Mouse (Mus musculus) gastrocnemius, postnatal 25 days (tissue): ENCODE results near the gene Otud7a. TPM values are rescaled to one million over a fixed set of nuclear protein-coding genes. Genes with fewer than 3 reads are reported as not detected.
"Not testable (repeated sequence)": the region's sequence is repeated elsewhere in the genome, so short reads cannot be mapped to it uniquely, and the experiment has no call there.

Experiments
- DNase-seq: peaks from one replicate; pipeline ENCODE4 v3.0.0; 2022
- total RNA-seq, 2 experiments: library from RNA; stranded (reverse); gene quantifications; 1 replicate in 1 of 2; 2 replicates in 1 of 2; pipeline ENCODE4 v1.2.3; 2021

Gene Otud7a
- total RNA-seq, 2 experiments from 2014 or later = 0.27 TPM; not detected in 1

GRCm38 (mm10) chr7:63559679-63560078, 115.1 kb downstream of the Otud7a start:
- DNase-seq = no peak

GRCm38 (mm10) chr7:63583310-63583709, 138.8 kb downstream of the Otud7a start:
- DNase-seq = no peak

GRCm38 (mm10) chr7:63586184-63586870, 141.8 kb downstream of the Otud7a start:
- DNase-seq = no peak

GRCm38 (mm10) chr7:63590305-63590704, 145.8 kb downstream of the Otud7a start:
- DNase-seq = no peak

GRCm38 (mm10) chr7:63591322-63591721, 146.8 kb downstream of the Otud7a start:
- no peak for DNase-seq

- no peak for DNase-seq
Measured at GRCm38 (mm10) chr7:63592061-63592460, 147.5 kb downstream of the Otud7a start.

GRCm38 (mm10) chr7:63604827-63605226, 160.3 kb downstream of the Otud7a start:
- no peak for DNase-seq

GRCm38 (mm10) chr7:63617018-63617417, 172.5 kb downstream of the Otud7a start:
- DNase-seq = no peak

GRCm38 (mm10) chr7:63620776-63621340, 176.3 kb downstream of the Otud7a start:
- no peak for DNase-seq

- no peak for DNase-seq
Measured at GRCm38 (mm10) chr7:63637651-63638050, 193.1 kb downstream of the Otud7a start.

- no peak for DNase-seq
Measured at GRCm38 (mm10) chr7:63644002-63644401, 199.5 kb downstream of the Otud7a start.

- no peak for DNase-seq
Measured at GRCm38 (mm10) chr7:63647136-63647535, 202.6 kb downstream of the Otud7a start.

- DNase-seq = no peak
Measured at GRCm38 (mm10) chr7:63660261-63660660, 215.7 kb downstream of the Otud7a start.

GRCm38 (mm10) chr7:63662757-63663156, 218.2 kb downstream of the Otud7a start:
- DNase-seq = no peak

- no peak for DNase-seq
Measured at GRCm38 (mm10) chr7:63665496-63665895, 220.9 kb downstream of the Otud7a start.

GRCm38 (mm10) chr7:63667986-63668741, 223.6 kb downstream of the Otud7a start:
- DNase-seq = no peak

- DNase-seq = no peak
Measured at GRCm38 (mm10) chr7:63668951-63669350, 224.4 kb downstream of the Otud7a start.

- DNase-seq = not testable (repeated sequence)
Measured at GRCm38 (mm10) chr7:63670911-63671310, 226.4 kb downstream of the Otud7a start.

GRCm38 (mm10) chr7:63671904-63672303, 227.4 kb downstream of the Otud7a start:
- no peak for DNase-seq

- DNase-seq = no peak
Measured at GRCm38 (mm10) chr7:63676631-63677030, 232.1 kb downstream of the Otud7a start.

GRCm38 (mm10) chr7:63677149-63677548, 232.6 kb downstream of the Otud7a start:
- DNase-seq = no peak

- no peak for DNase-seq
Measured at GRCm38 (mm10) chr7:63687056-63687455, 242.5 kb downstream of the Otud7a start.

GRCm38 (mm10) chr7:63697921-63698320, 253.4 kb downstream of the Otud7a start:
- no peak for DNase-seq
